In the genomic region with DNA sequence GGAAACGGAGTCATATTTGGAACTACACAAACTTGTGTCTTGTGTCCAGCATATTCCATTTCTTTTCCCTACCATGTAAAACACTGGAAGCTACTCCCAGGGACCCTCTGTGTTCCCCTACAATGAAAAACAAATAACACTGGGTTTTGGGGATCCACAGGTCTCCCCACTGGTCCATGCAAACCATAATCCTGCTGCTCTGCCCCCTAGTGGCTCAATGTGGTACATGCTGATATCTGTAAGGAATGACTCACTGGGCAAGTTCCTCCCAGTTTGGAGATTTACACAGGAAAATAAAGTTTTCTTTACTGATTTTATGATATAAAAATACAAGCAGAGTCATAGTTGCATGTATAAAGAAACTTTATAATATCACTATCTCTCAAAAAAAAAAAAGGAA, we compare ENCODE assay signal across 8 mouse cellular contexts.
DNase-seq lines count a peak whose midpoint lies in the region; ATAC-seq lines count a peak whose summit lies in the region.

No protein-coding gene starts in this region.

- H3K27me3 ChIP-seq in embryonic facial prominence, embryonic 11.5 days (ENCODE audit: control insufficient read depth, insufficient read depth, low read length) = no peaks in the 10 kb centered on the region
- no peaks in the 10 kb centered on the region for H3K27me3 ChIP-seq in embryonic facial prominence, embryonic 10.5 days (replicated peaks; ENCODE audit: low read depth, poor library complexity, severe bottlenecking)
- no peaks in the 10 kb centered on the region for H3K27me3 ChIP-seq in midbrain, embryonic 14.5 days (ENCODE audit: control insufficient read depth, insufficient read depth, low read length)

- H3K36me3 ChIP-seq in embryonic facial prominence, embryonic 11.5 days (replicated peaks; ENCODE audit: control insufficient read depth, insufficient read depth, low read depth, low read length) = no peaks in the 10 kb centered on the region
- peaks cover 12% of the 10 kb centered on the region for H3K36me3 ChIP-seq in embryonic facial prominence, embryonic 10.5 days (replicated peaks)
- H3K36me3 ChIP-seq in midbrain, embryonic 14.5 days (ENCODE audit: control insufficient read depth, insufficient read depth, low read length) = no peaks in the 10 kb centered on the region

- H3K4me2 ChIP-seq in embryonic facial prominence, embryonic 11.5 days (ENCODE audit: low read depth, low read length) = no peak overlapping the region
- no peak overlapping the region for H3K4me2 ChIP-seq in midbrain, embryonic 14.5 days (ENCODE audit: low read length)

- ATAC-seq in embryonic facial prominence, embryonic 11.5 days (replicated peaks; ENCODE audit: insufficient number of reproducible peaks, low FRiP score, low TSS enrichment, low read depth) = no peak
- ATAC-seq in erythroblast, adult 5-6 weeks (replicated peaks; ENCODE audit: low FRiP score, poor library complexity, severe bottlenecking) = peak; percentile 90
- ATAC-seq in megakaryocyte-erythroid progenitor cell, adult 5-6 weeks (replicated peaks; ENCODE audit: low FRiP score, low TSS enrichment, poor library complexity, severe bottlenecking) = peak; percentile 84
- no peak for ATAC-seq in midbrain, embryonic 14.5 days (ENCODE audit: low FRiP score, low TSS enrichment)

- no peak overlapping the region for H3K27ac ChIP-seq in embryonic facial prominence, embryonic 11.5 days (replicated peaks; ENCODE audit: low read depth, low read length)
- no peak overlapping the region for H3K27ac ChIP-seq in embryonic facial prominence, embryonic 10.5 days (replicated peaks)
- H3K27ac ChIP-seq in midbrain, embryonic 14.5 days (replicated peaks; ENCODE audit: low read depth, low read length) = no peak overlapping the region

- no peak overlapping the region for H3K4me3 ChIP-seq in embryonic facial prominence, embryonic 11.5 days (ENCODE audit: low read depth, low read length)
- H3K4me3 ChIP-seq in embryonic facial prominence, embryonic 10.5 days = no peak overlapping the region
- no peak overlapping the region for H3K4me3 ChIP-seq in midbrain, embryonic 14.5 days (replicated peaks; ENCODE audit: low read depth, low read length)

- H3K9ac ChIP-seq in embryonic facial prominence, embryonic 11.5 days (replicated peaks; ENCODE audit: low read length) = no peak overlapping the region
- no peak overlapping the region for H3K9ac ChIP-seq in midbrain, embryonic 14.5 days (replicated peaks; ENCODE audit: low read length)

- H3K4me1 ChIP-seq in embryonic facial prominence, embryonic 11.5 days (ENCODE audit: control insufficient read depth, insufficient read depth, low read length) = peaks cover 2% of the 10 kb centered on the region
- H3K4me1 ChIP-seq in embryonic facial prominence, embryonic 10.5 days = peaks cover 63% of the 10 kb centered on the region
- peaks cover 52% of the 10 kb centered on the region for H3K4me1 ChIP-seq in midbrain, embryonic 14.5 days (ENCODE audit: control insufficient read depth, insufficient read depth, low read length)

- DNase-seq in embryonic facial prominence, embryonic 11.5 days (ENCODE audit: low spot score) = peak; percentile 43
- no peak for DNase-seq in embryonic facial prominence, embryonic 10.5 days (ENCODE audit: low spot score)
- DNase-seq in retina, embryonic 14.5 days (ENCODE audit: low spot score) = peak; percentile 47
- no peak for DNase-seq in retina, postnatal 1 day
- DNase-seq in embryo, embryonic 11 days = no peak
- DNase-seq in midbrain, embryonic 14.5 days = no peak

- H3K9me3 ChIP-seq in embryonic facial prominence, embryonic 11.5 days (replicated peaks; ENCODE audit: control insufficient read depth, low read length) = no peaks in the 10 kb centered on the region
- no peaks in the 10 kb centered on the region for H3K9me3 ChIP-seq in embryonic facial prominence, embryonic 10.5 days
- no peaks in the 10 kb centered on the region for H3K9me3 ChIP-seq in midbrain, embryonic 14.5 days (ENCODE audit: control insufficient read depth, low read length)

- WGBS in embryonic facial prominence, embryonic 11.5 days = 100% methylated on average over 1 of the region's 1 CpGs
- WGBS in embryonic facial prominence, embryonic 10.5 days = 98% methylated on average over 1 of the region's 1 CpGs
- 100% methylated on average over 1 of the region's 1 CpGs for WGBS in midbrain, embryonic 14.5 days

Comparison
In these comparisons a context has a peak if more than half of its experiments do, and no peak if none do; other contexts are left out.
1. DNase-seq: peak in embryonic facial prominence, embryonic 11.5 days (single experiment) and retina, embryonic 14.5 days (single experiment); none in embryonic facial prominence, embryonic 10.5 days (single experiment), retina, postnatal 1 day (single experiment), embryo, embryonic 11 days (single experiment) and midbrain, embryonic 14.5 days (single experiment).
2. ATAC-seq: peak in erythroblast, adult 5-6 weeks (single experiment) and megakaryocyte-erythroid progenitor cell, adult 5-6 weeks (single experiment); none in embryonic facial prominence, embryonic 11.5 days (single experiment) and midbrain, embryonic 14.5 days (single experiment).